Mouse (Mus musculus) megakaryocyte-erythroid progenitor cell, adult 5-6 weeks (primary cell): Measurements from ENCODE around the gene Sypl. TPM values are rescaled to one million over a fixed set of nuclear protein-coding genes. Genes with fewer than 3 reads are reported as not detected.

Experiments
- ATAC-seq: replicated peaks from 2 replicates; pipeline ENCODE4 v1.8.0; 2016; ENCODE audit warnings: mild to moderate bottlenecking, inconsistent platforms; ENCODE audit not compliant: severe bottlenecking, poor library complexity, low FRiP score, low TSS enrichment
- total RNA-seq, 2 experiments: library from RNA; stranded (forward) in 1 of 2; stranded (reverse) in 1 of 2; fragments of 200-1000, 215-1000 nt in 1 of 2; fragments of >200 nt in 1 of 2; fragmentation: Nextera tagmentation in 1 of 2; gene quantifications; 2 replicates each; pipeline ENCODE4 v1.2.3; 2014 to 2017

Sypl gene
- total RNA-seq, 2 experiments from 2014 or later: 33.3 to 34.3 TPM

DNA sequence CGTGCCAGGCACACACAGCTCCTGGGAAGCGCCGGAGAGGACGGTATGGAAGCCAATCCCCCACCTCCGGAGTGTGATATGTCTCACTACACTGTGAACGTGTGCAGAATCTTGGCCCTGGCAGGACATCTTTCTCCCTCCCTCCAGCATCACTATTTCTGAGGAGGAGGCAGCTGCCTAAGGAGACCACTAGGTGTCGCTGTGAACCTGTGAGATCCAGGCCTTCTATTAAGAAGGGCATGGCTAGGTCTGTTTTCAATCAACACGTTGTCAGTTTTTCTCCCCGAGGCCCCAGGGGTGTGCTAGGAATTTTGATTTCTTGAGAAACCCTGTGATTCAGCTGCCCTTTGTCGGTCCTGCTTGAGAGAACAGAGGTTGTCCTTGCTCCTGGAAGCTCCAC lies 73.4 kb downstream of the Sypl start:
- peak; percentile 77 for ATAC-seq

GRCm38 (mm10) chr12:33028109-33028691 lies 74.5 kb downstream of the Sypl start:
- no peak for ATAC-seq

DNA sequence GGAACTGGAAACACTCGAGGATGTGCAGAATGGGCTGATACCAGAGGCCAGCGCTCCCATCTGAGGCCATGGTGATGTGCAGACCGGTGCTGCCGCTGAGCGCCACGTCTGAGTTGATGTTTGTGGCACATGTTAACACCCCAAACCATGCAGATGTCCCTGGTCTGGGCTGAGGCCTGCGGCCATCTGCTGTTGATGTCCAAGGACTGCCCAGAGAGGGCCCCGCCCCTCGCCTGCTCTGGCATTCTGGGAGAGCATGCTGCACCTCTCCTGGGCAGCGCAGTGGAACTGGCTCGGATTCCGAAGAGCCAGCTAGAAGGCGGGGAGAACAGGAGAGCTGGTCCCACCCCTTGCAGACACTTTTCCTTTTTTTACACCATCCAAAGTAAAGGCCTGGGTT lies 75.0 kb downstream of the Sypl start:
- no peak for ATAC-seq

Other genes with a start within 250 kb of the Sypl start
- gene Nampt, start 134.3 kb upstream of the Sypl start, total RNA-seq (2014; fragmentation: Nextera tagmentation): 22.3 and 24.4 TPM in 2 replicates
- gene Nampt, start 134.3 kb upstream of the Sypl start, total RNA-seq (2017): 40.3 and 50.5 TPM in 2 replicates
- gene Cdhr3, start 139.0 kb downstream of the Sypl start, total RNA-seq (2014; fragmentation: Nextera tagmentation): not detected in 2 replicates
- not detected in 2 replicates for gene Cdhr3, start 139.0 kb downstream of the Sypl start, total RNA-seq (2017)
- gene Atxn7l1, start 193.8 kb downstream of the Sypl start, total RNA-seq (2014; fragmentation: Nextera tagmentation): 116 and 120 TPM in 2 replicates
- 29.5 and 49.3 TPM in 2 replicates for gene Atxn7l1, start 193.8 kb downstream of the Sypl start, total RNA-seq (2017)